Mouse (Mus musculus) right cerebral cortex, postnatal 36 days (tissue): ENCODE results near the gene Gm7980.
"Not testable (repeated sequence)": the region's sequence is repeated elsewhere in the genome, so short reads cannot be mapped to it uniquely, and the experiment has no call there.

Source experiments
- DNase-seq, 2 experiments: peaks; one replicate each; pipeline ENCODE4 v3.0.0; 2022; ENCODE audit warnings: low spot score in 2 of 2, mixed read lengths in 1 of 2

The Gm7980 gene

DNA sequence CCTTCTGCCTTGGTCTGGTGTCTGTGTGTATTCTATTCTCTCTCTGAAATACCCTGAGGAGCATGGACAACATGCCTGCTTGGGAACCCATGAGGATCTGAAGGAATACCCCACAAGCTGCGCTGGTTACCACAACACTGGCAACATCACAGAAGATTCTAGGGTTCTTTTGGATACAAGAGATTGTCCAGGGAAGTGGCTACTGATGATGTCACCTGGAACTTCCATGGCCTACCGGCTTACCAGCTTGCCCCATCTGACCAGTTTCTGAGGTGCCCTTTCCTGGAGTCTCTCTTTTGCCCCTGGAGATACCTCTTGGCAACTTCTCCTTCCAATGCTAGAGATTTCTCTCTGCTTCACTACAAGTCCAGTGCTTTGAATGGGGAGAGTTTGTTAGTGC lies at the start of gene Gm7980:
TSS of gene Gm7980 (minus strand) at position 101 of the 400 bp plus-strand sequence.
- not testable (repeated sequence) for DNase-seq

DNA sequence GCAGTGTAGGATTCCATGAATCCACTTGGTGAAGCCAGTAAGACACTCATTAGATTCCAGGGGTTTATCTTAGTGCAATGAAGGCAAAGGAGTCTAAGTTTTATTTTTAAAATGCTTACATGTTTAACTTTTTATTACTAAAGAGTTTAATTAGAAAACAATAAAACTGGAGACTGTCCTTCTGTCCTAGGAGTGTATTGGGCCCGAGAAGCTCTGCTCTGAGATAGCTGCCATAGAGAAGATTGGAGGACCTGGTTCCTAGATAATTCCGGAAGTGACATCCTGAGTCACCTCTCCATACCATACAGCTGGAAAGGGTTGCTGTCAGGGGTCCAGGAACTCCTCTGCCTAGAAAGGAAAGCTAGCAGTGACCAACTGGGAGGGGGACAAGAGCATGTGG lies 36.6 kb upstream of the Gm7980 start, which contains the start of gene 1700024B05Rik:
TSS of gene 1700024B05Rik (plus strand) at position 301 of the 400 bp plus-strand sequence.
- DNase-seq = not testable (repeated sequence)

DNA sequence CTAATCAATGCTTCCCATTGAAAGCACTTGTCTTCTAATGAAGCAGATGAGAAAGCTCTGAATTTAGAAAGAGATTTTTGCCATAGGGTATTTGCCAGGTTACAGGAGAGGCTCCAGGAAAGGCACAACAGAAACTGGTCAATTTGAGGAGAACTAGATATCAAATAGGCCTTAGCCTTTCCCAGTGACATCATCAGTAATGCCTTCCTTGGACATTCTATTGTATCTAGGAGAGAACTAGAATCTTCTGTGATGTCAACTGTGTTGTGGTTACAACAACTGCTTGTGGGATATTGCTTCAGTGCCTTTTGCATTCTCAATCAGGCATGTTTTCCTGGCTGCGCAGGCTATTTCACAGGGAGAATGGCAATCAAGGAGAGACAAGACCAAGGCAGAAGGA lies 17.6 kb upstream of the Gm7980 start, which contains the start of gene 1700049E17Rik1:
TSS of gene 1700049E17Rik1 (plus strand) at position 301 of the 400 bp plus-strand sequence.
- DNase-seq = not testable (repeated sequence)
